Mouse (Mus musculus): ENCODE results near the gene Mas1.

Gene Mas1

GRCm38 (mm10) chr17:12830351-12830750, 37.6 kb downstream of the Mas1 start:
- no peak for DNase-seq (ENCODE audit: low read depth, low spot score)
- H3K27me3 ChIP-seq (ENCODE audit: control insufficient read depth, insufficient read depth, low read length, poor library complexity, severe bottlenecking): no peaks in the 10 kb centered on the region
- H3K36me3 ChIP-seq (ENCODE audit: control insufficient read depth, insufficient read depth, low read length, poor library complexity, severe bottlenecking): no peaks in the 10 kb centered on the region

GRCm38 (mm10) chr17:12815885-12816284, 52.1 kb downstream of the Mas1 start:
- Histone ChIP-seq H3K36me3 (ENCODE audit: control insufficient read depth, insufficient read depth, low read length, poor library complexity, severe bottlenecking) (no peaks in the 10 kb centered on the region), H3K27me3 (ENCODE audit: control insufficient read depth, insufficient read depth, low read length, poor library complexity, severe bottlenecking) (no peaks in the 10 kb centered on the region)
- DNase-seq (ENCODE audit: low read depth, low spot score): no peak

- Histone ChIP-seq H3K36me3 (ENCODE audit: control insufficient read depth, insufficient read depth, low read length, poor library complexity, severe bottlenecking) (no peaks in the 10 kb centered on the region), H3K27me3 (ENCODE audit: control insufficient read depth, insufficient read depth, low read length, poor library complexity, severe bottlenecking) (no peaks in the 10 kb centered on the region)
- no peak for DNase-seq (ENCODE audit: low read depth, low spot score)
Measured at GRCm38 (mm10) chr17:12814502-12814901, 53.4 kb downstream of the Mas1 start.

GRCm38 (mm10) chr17:12810973-12811303, 57.0 kb downstream of the Mas1 start:
- Histone ChIP-seq H3K36me3 (ENCODE audit: control insufficient read depth, insufficient read depth, low read length, poor library complexity, severe bottlenecking) (no peaks in the 10 kb centered on the region), H3K27me3 (ENCODE audit: control insufficient read depth, insufficient read depth, low read length, poor library complexity, severe bottlenecking) (no peaks in the 10 kb centered on the region)
- no peak for DNase-seq (ENCODE audit: low read depth, low spot score)

- DNase-seq (ENCODE audit: low read depth, low spot score): peak; percentile 77
- Histone ChIP-seq H3K27me3 (ENCODE audit: control insufficient read depth, insufficient read depth, low read length, poor library complexity, severe bottlenecking) (no peaks in the 10 kb centered on the region), H3K36me3 (ENCODE audit: control insufficient read depth, insufficient read depth, low read length, poor library complexity, severe bottlenecking) (no peaks in the 10 kb centered on the region)
Measured at GRCm38 (mm10) chr17:12810103-12810972, 57.6 kb downstream of the Mas1 start.

- no peaks in the 10 kb centered on the region for H3K27me3 ChIP-seq (ENCODE audit: control insufficient read depth, insufficient read depth, low read length, poor library complexity, severe bottlenecking)
- DNase-seq (ENCODE audit: low read depth, low spot score): no peak
- no peaks in the 10 kb centered on the region for H3K36me3 ChIP-seq (ENCODE audit: control insufficient read depth, insufficient read depth, low read length, poor library complexity, severe bottlenecking)
Measured at GRCm38 (mm10) chr17:12808851-12809250, 59.1 kb downstream of the Mas1 start.

GRCm38 (mm10) chr17:12804584-12805445, 63.1 kb downstream of the Mas1 start:
- no peaks in the 10 kb centered on the region for H3K36me3 ChIP-seq (ENCODE audit: control insufficient read depth, insufficient read depth, low read length, poor library complexity, severe bottlenecking)
- DNase-seq (ENCODE audit: low read depth, low spot score): no peak
- no peaks in the 10 kb centered on the region for H3K27me3 ChIP-seq (ENCODE audit: control insufficient read depth, insufficient read depth, low read length, poor library complexity, severe bottlenecking)

GRCm38 (mm10) chr17:12801861-12802540, 65.9 kb downstream of the Mas1 start:
- DNase-seq (ENCODE audit: low read depth, low spot score): no peak
- no peaks in the 10 kb centered on the region for H3K27me3 ChIP-seq (ENCODE audit: control insufficient read depth, insufficient read depth, low read length, poor library complexity, severe bottlenecking)
- no peaks in the 10 kb centered on the region for H3K36me3 ChIP-seq (ENCODE audit: control insufficient read depth, insufficient read depth, low read length, poor library complexity, severe bottlenecking)

- no peak for DNase-seq (ENCODE audit: low read depth, low spot score)
- Histone ChIP-seq H3K36me3 (ENCODE audit: control insufficient read depth, insufficient read depth, low read length, poor library complexity, severe bottlenecking) (no peaks in the 10 kb centered on the region), H3K27me3 (ENCODE audit: control insufficient read depth, insufficient read depth, low read length, poor library complexity, severe bottlenecking) (no peaks in the 10 kb centered on the region)
Measured at GRCm38 (mm10) chr17:12799368-12800275, 68.3 kb downstream of the Mas1 start.

- H3K36me3 ChIP-seq (ENCODE audit: control insufficient read depth, insufficient read depth, low read length, poor library complexity, severe bottlenecking): no peaks in the 10 kb centered on the region
- DNase-seq (ENCODE audit: low read depth, low spot score): no peak
- H3K27me3 ChIP-seq (ENCODE audit: control insufficient read depth, insufficient read depth, low read length, poor library complexity, severe bottlenecking): no peaks in the 10 kb centered on the region
Measured at GRCm38 (mm10) chr17:12798571-12798970, 69.4 kb downstream of the Mas1 start.

GRCm38 (mm10) chr17:12797427-12798029, 70.4 kb downstream of the Mas1 start:
- Histone ChIP-seq H3K27me3 (ENCODE audit: control insufficient read depth, insufficient read depth, low read length, poor library complexity, severe bottlenecking) (no peaks in the 10 kb centered on the region), H3K36me3 (ENCODE audit: control insufficient read depth, insufficient read depth, low read length, poor library complexity, severe bottlenecking) (no peaks in the 10 kb centered on the region)
- DNase-seq (ENCODE audit: low read depth, low spot score): no peak

GRCm38 (mm10) chr17:12796633-12797032, 71.3 kb downstream of the Mas1 start:
- no peak for DNase-seq (ENCODE audit: low read depth, low spot score)
- Histone ChIP-seq H3K27me3 (ENCODE audit: control insufficient read depth, insufficient read depth, low read length, poor library complexity, severe bottlenecking) (no peaks in the 10 kb centered on the region), H3K36me3 (ENCODE audit: control insufficient read depth, insufficient read depth, low read length, poor library complexity, severe bottlenecking) (no peaks in the 10 kb centered on the region)

- no peak for DNase-seq (ENCODE audit: low read depth, low spot score)
- no peaks in the 10 kb centered on the region for H3K27me3 ChIP-seq (ENCODE audit: control insufficient read depth, insufficient read depth, low read length, poor library complexity, severe bottlenecking)
- H3K36me3 ChIP-seq (ENCODE audit: control insufficient read depth, insufficient read depth, low read length, poor library complexity, severe bottlenecking): no peaks in the 10 kb centered on the region
Measured at GRCm38 (mm10) chr17:12793660-12794406, 74.1 kb downstream of the Mas1 start.
